Mouse (Mus musculus) liver, embryonic 14.5 days (tissue): Measurements from ENCODE around the gene Vmn1r235. TPM values are rescaled to one million over a fixed set of nuclear protein-coding genes. Genes with fewer than 3 reads are reported as not detected.
"Not testable (repeated sequence)": the region's sequence is repeated elsewhere in the genome, so short reads cannot be mapped to it uniquely, and the experiment has no call there.

Source experiments
- ATAC-seq: fragments of 200-750 bp; cut with Nextera tagmentation; 2 replicates; pipeline ENCODE4 v1.8.0; 2017; ENCODE audit warnings: moderate number of reproducible peaks, mild to moderate bottlenecking, moderate library complexity; ENCODE audit not compliant: insufficient read depth
- DNase-seq, 3 experiments: peaks; one replicate each; pipeline ENCODE4 v3.0.0-alpha.2; 2012 to 2013; ENCODE audit warnings: low read depth in 3 of 3, low spot score in 3 of 3
- H3K27ac ChIP-seq: fragments of 300-500 bp; sonication (generic); 2 replicates; pipeline ENCODE4 v1.5.1; 2014; ENCODE audit warnings: moderate library complexity, mild to moderate bottlenecking, control low read depth, inconsistent platforms
- H3K27me3 ChIP-seq: fragments of 300-500 bp; sonication (generic); 2 replicates; pipeline ENCODE4 v1.6.1; 2014; ENCODE audit warnings: mild to moderate bottlenecking, low read length, moderate library complexity; ENCODE audit not compliant: control insufficient read depth, insufficient read depth
- H3K36me3 ChIP-seq: fragments of 300-500 bp; sonication (generic); replicated peaks from 2 replicates; pipeline ENCODE4 v1.6.1; 2014; ENCODE audit warnings: low read depth; ENCODE audit not compliant: control insufficient read depth, insufficient read depth
- H3K4me1 ChIP-seq, 2 experiments: fragments of 200-500 bp in 1 of 2; fragments of 300-500 bp in 1 of 2; sonication (generic) in 1 of 2; replicated peaks; 2 replicates each; pipeline ENCODE4 v1.6.1; 2012 to 2014; ENCODE audit warnings: antibody characterized with exemption in 1 of 2, inconsistent platforms in 1 of 2, low read length in 1 of 2; ENCODE audit not compliant: control insufficient read depth in 2 of 2, insufficient read depth in 2 of 2
- H3K4me2 ChIP-seq: fragments of 300-500 bp; sonication (generic); 2 replicates; pipeline ENCODE4 v1.6.1; 2014; ENCODE audit warnings: low read depth, mild to moderate bottlenecking, control low read depth, moderate library complexity
- H3K4me3 ChIP-seq, 2 experiments: fragments of 200-500 bp in 1 of 2; fragments of 300-500 bp in 1 of 2; sonication (generic) in 1 of 2; 2 replicates each; pipeline ENCODE4 v1.5.1; 2012 to 2014; ENCODE audit warnings: low read depth in 2 of 2, low read length in 2 of 2, mild to moderate bottlenecking in 2 of 2, control low read depth in 1 of 2, inconsistent platforms in 1 of 2, moderate library complexity in 1 of 2; ENCODE audit not compliant: insufficient read depth in 1 of 2
- H3K9ac ChIP-seq: fragments of 300-500 bp; sonication (generic); replicated peaks from 2 replicates; pipeline ENCODE4 v1.6.1; 2014; ENCODE audit warnings: mild to moderate bottlenecking, control low read depth, moderate library complexity
- H3K9me3 ChIP-seq: fragments of 300-500 bp; sonication (generic); 2 replicates; pipeline ENCODE4 v1.6.1; 2016; ENCODE audit warnings: low read length, mixed read lengths; ENCODE audit not compliant: control insufficient read depth
- CTCF ChIP-seq: IDR thresholded peaks from 2 replicates; pipeline ENCODE4 v1.5.1; 2016; ENCODE audit warnings: antibody characterized with exemption, low read depth, control low read depth
- EP300 ChIP-seq: IDR thresholded peaks from 2 replicates; pipeline ENCODE4 v1.6.1; 2016; ENCODE audit warnings: antibody characterized with exemption, low read depth
- WGBS: fragments of 180-500 bp; shearing (Covaris S2); extraction: QIAGEN DNeasy Blood & Tissue Kit; methylation state at CpG from one replicate; pipeline ENCODE4 v1.1.7; 2014; ENCODE audit not compliant: insufficient replicate concordance; 5-methylcytosine and 5-hydroxymethylcytosine counted together
- polyA plus RNA-seq, 2 experiments: library from polyadenylated mRNA; depleted of rRNA in 1 of 2; stranded (reverse) in 1 of 2; unstranded in 1 of 2; fragments of >200 nt; fragmentation: Nextera tagmentation in 1 of 2; extraction: Ambion mirVana in 1 of 2; gene quantifications; 2 replicates each; pipeline versions ENCODE4 v1.2.1 to v1.2.3; 2012 to 2014

The Vmn1r235 gene
- not detected in 2 replicates for polyA plus RNA-seq (2012; rRNA removed)
- polyA plus RNA-seq (2014; fragmentation: Nextera tagmentation; extraction: Ambion mirVana) = not detected in 2 replicates

- Histone ChIP-seq H3K36me3 (no peaks in the 10 kb centered on the region), H3K27me3 (no peaks in the 10 kb centered on the region), H3K9me3 (no peaks in the 10 kb centered on the region), H3K4me2 (no peak within 1 kb of the TSS), H3K9ac (no peak within 1 kb of the TSS), H3K27ac (no peak within 1 kb of the TSS), H3K4me1 (no peaks in the 10 kb centered on the region), H3K4me3 (no peak within 1 kb of the TSS)
- no peak for ATAC-seq
- no peak for DNase-seq
- TF ChIP-seq CTCF = no peak
- TF ChIP-seq EP300 = no peak
Observed at GRCm38 (mm10) chr17:21256111-21256510, at the start of gene Vmn1r235. TSS of gene Vmn1r235 (plus strand) at chr17:21256411.

- H3K4me1 ChIP-seq, H3K9ac ChIP-seq, H3K27ac ChIP-seq, DNase-seq, H3K9me3 ChIP-seq, H3K36me3 ChIP-seq, H3K4me3 ChIP-seq, ATAC-seq, H3K27me3 ChIP-seq, H3K4me2 ChIP-seq: not testable (repeated sequence)
- WGBS = 55% methylated on average over 1 of the region's 1 CpGs
Observed at GRCm38 (mm10) chr17:21211081-21211480, 45.1 kb upstream of the Vmn1r235 start.

GRCm38 (mm10) chr17:21225787-21226186 lies 30.4 kb upstream of the Vmn1r235 start, which contains the start of gene Vmn1r234:
TSS of gene Vmn1r234 (plus strand) at chr17:21226087.
- DNase-seq (no peak), ATAC-seq (no peak)
- Histone ChIP-seq H3K27ac (no peak within 1 kb of the TSS), H3K4me1 (no peaks in the 10 kb centered on the region), H3K27me3 (no peaks in the 10 kb centered on the region), H3K9ac (no peak within 1 kb of the TSS), H3K4me3 (no peak within 1 kb of the TSS), H3K9me3 (no peaks in the 10 kb centered on the region), H3K36me3 (no peaks in the 10 kb centered on the region), H3K4me2 (no peak within 1 kb of the TSS)
- no peak for TF ChIP-seq EP300
- TF ChIP-seq CTCF = no peak
- 46% methylated on average over 1 of the region's 1 CpGs for WGBS

GRCm38 (mm10) chr17:21231654-21232053 lies 24.6 kb upstream of the Vmn1r235 start:
- TF ChIP-seq EP300 = no peak
- TF ChIP-seq CTCF = peak; percentile 59
- 23% methylated on average over 9 of the region's 9 CpGs for WGBS
- DNase-seq (peak in 2 of 3 experiments; percentile 2 to 11), ATAC-seq (no peak)
- H3K27me3 ChIP-seq = no peaks in the 10 kb centered on the region
- H3K27ac ChIP-seq = no peak overlapping the region
- H3K4me2 ChIP-seq = no peak overlapping the region
- no peak overlapping the region for H3K4me3 ChIP-seq
- no peaks in the 10 kb centered on the region for H3K4me1 ChIP-seq
- H3K9me3 ChIP-seq = no peaks in the 10 kb centered on the region
- no peak overlapping the region for H3K9ac ChIP-seq
- H3K36me3 ChIP-seq = no peaks in the 10 kb centered on the region

- WGBS = 2% methylated on average over 4 of the region's 4 CpGs
- TF ChIP-seq EP300 (no peak), CTCF (no peak; the same call in 1 of the 2 replicates)
- H3K9ac ChIP-seq = no peak overlapping the region
- H3K4me3 ChIP-seq = no peak overlapping the region
- H3K4me1 ChIP-seq = no peaks in the 10 kb centered on the region
- no peak overlapping the region for H3K27ac ChIP-seq
- no peaks in the 10 kb centered on the region for H3K36me3 ChIP-seq
- no peak overlapping the region for H3K4me2 ChIP-seq
- ATAC-seq = no peak
- peak; percentile 13 to 42 (median 38) for DNase-seq
- H3K27me3 ChIP-seq = no peaks in the 10 kb centered on the region
- H3K9me3 ChIP-seq = no peaks in the 10 kb centered on the region
Observed at GRCm38 (mm10) chr17:21272103-21272502, 15.9 kb downstream of the Vmn1r235 start.
